12 mouse cellular contexts compared by ENCODE assay signal in the genomic region with DNA sequence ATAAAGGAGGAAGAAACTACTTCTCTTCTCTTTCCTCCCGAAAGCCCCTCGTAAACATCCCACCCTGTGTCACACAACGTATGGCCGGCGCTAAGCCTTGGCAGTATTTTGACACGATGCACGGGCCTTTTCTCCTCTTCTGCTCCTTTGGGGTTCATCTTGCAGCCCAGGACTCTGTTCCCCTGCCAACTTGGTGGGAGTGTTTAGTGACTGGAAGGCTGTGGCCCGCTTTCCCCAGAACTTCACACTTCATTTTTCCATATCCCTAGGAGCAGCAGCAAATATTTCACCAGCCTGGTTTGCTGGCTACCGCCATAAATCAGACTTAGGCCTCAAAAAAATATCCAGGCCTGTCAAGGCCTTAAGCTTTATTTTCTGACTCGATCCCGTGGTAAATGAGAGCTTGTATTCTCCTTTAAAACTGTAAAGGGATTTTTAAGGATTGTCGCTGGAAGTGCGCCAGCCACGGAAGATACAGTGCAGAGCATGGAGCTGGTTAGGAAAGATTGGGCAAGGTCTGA.
DNase-seq lines count a peak whose midpoint lies in the region; ATAC-seq lines count a peak whose summit lies in the region.
"Had no signal": no experiment of that assay in that cellular context is flagged by ENCODE, and none has a peak within 500 bp of the region (broad histone marks: within the 10 kb centered on the region; RNA-seq: fewer than 3 reads in every experiment).

No protein-coding gene starts in this region.

- peak overlapping the region; percentile 40 for H3K27ac ChIP-seq in limb, embryonic 15.5 days
- H3K27ac ChIP-seq: forebrain, embryonic 15.5 days had no signal

- ATAC-seq in limb, embryonic 15.5 days (ENCODE audit: insufficient number of reproducible peaks, low FRiP score, low TSS enrichment, low read depth): 0 out of 2 replicates have a peak, but pooled peaks have one; percentile 41
- ATAC-seq: forebrain, embryonic 15.5 days; liver, postnatal 0 days had no signal

- DNase-seq in adrenal gland, postnatal 36 days: peak; percentile 3 to 11
- DNase-seq in adrenal gland, adult 8-10 months: no peak
- peak; percentile 8 to 28 for DNase-seq in left cerebral cortex, postnatal 25 days (ENCODE audit: low spot score in 2 of 2)
- no peak for DNase-seq in left cerebral cortex, postnatal 36 days (ENCODE audit: low spot score in 2 of 2)
- peak; percentile 57 for DNase-seq in right cerebral cortex, postnatal 14 days
- no peak for DNase-seq in right cerebral cortex, postnatal 36 days (ENCODE audit: low spot score in 2 of 2)
- no peak for DNase-seq in cerebellum, adult 9-10 months
- DNase-seq: kidney, postnatal 25 days; liver, postnatal 0 days had no signal

- no peaks in the 10 kb centered on the region for H3K36me3 ChIP-seq in limb, embryonic 15.5 days
- H3K36me3 ChIP-seq: forebrain, embryonic 15.5 days had no signal

- no peaks in the 10 kb centered on the region for H3K9me3 ChIP-seq in limb, embryonic 15.5 days
- H3K9me3 ChIP-seq: forebrain, embryonic 15.5 days had no signal

- no peak overlapping the region for H3K4me3 ChIP-seq in limb, embryonic 15.5 days
- H3K4me3 ChIP-seq: forebrain, embryonic 15.5 days; myocyte had no signal

- H3K4me2 ChIP-seq in limb, embryonic 15.5 days: 0 out of 2 replicates have a peak overlapping the region, but pooled peaks have one; percentile 1
- H3K4me2 ChIP-seq: forebrain, embryonic 15.5 days had no signal

- H3K4me1 ChIP-seq in limb, embryonic 15.5 days: peaks cover 23% of the 10 kb centered on the region
- H3K4me1 ChIP-seq: forebrain, embryonic 15.5 days had no signal

- peaks cover 32% of the 10 kb centered on the region for H3K27me3 ChIP-seq in limb, embryonic 15.5 days
- H3K27me3 ChIP-seq: forebrain, embryonic 15.5 days had no signal

- WGBS in limb, embryonic 15.5 days: 18% methylated on average over 14 of the region's 14 CpGs

- intact Hi-C loops in left cerebral cortex, postnatal 25 days (cut with DNase I): no loop called here
- intact Hi-C loops in left cerebral cortex, postnatal 36 days (cut with DNase I): no loop called here

- H3K9ac ChIP-seq in limb, embryonic 15.5 days: no peak overlapping the region; the same call in 1 of the 2 replicates
- H3K9ac ChIP-seq: forebrain, embryonic 15.5 days; liver, postnatal 0 days had no signal

Comparison
In these comparisons a context has a peak if more than half of its experiments do, and no peak if none do; other contexts are left out.
1. DNase-seq: peak in adrenal gland, postnatal 36 days (2 of 2), left cerebral cortex, postnatal 25 days (2 of 2) and right cerebral cortex, postnatal 14 days (single experiment); none in adrenal gland, adult 8-10 months (single experiment), left cerebral cortex, postnatal 36 days (0 of 2), right cerebral cortex, postnatal 36 days (0 of 2) and cerebellum, adult 9-10 months (single experiment).